Mouse (Mus musculus) stomach, postnatal 0 days (tissue): Measurements from ENCODE around the gene Acsf2. TPM values are rescaled to one million over a fixed set of nuclear protein-coding genes. Genes with fewer than 3 reads are reported as not detected.

Experiments
- ATAC-seq: fragments of 200-750 bp; cut with Nextera tagmentation; 2 replicates; pipeline ENCODE4 v1.8.0; 2017; ENCODE audit not compliant: low FRiP score, low TSS enrichment
- DNase-seq: peaks from one replicate; pipeline ENCODE4 v3.0.0-alpha.2; 2016; ENCODE audit warnings: low spot score
- H3K27ac ChIP-seq: fragments of 300-500 bp; sonication (generic); replicated peaks from 2 replicates; pipeline ENCODE4 v1.5.1; 2014; ENCODE audit warnings: mild to moderate bottlenecking, control low read depth
- H3K27me3 ChIP-seq: fragments of 300-500 bp; sonication (generic); 2 replicates; pipeline ENCODE4 v1.6.1; 2014; ENCODE audit warnings: low read length; ENCODE audit not compliant: control insufficient read depth, insufficient read depth
- H3K36me3 ChIP-seq: fragments of 300-500 bp; sonication (generic); 2 replicates; pipeline ENCODE4 v1.6.1; 2014; ENCODE audit warnings: low read length, mixed read lengths; ENCODE audit not compliant: control insufficient read depth, insufficient read depth
- H3K4me1 ChIP-seq: fragments of 300-500 bp; sonication (generic); replicated peaks from 2 replicates; pipeline ENCODE4 v1.6.1; 2014; ENCODE audit warnings: antibody characterized with exemption; ENCODE audit not compliant: control insufficient read depth, insufficient read depth
- H3K4me2 ChIP-seq: fragments of 300-500 bp; sonication (generic); replicated peaks from 2 replicates; pipeline ENCODE4 v1.6.1; 2014; ENCODE audit warnings: low read depth, mild to moderate bottlenecking, control low read depth, moderate library complexity
- H3K4me3 ChIP-seq: fragments of 300-500 bp; sonication (generic); 2 replicates; pipeline ENCODE4 v1.5.1; 2014; ENCODE audit warnings: low read depth, low read length, control low read depth
- H3K9ac ChIP-seq: fragments of 300-500 bp; sonication (generic); 2 replicates; pipeline ENCODE4 v1.6.1; 2014; ENCODE audit warnings: mild to moderate bottlenecking, low read length, control low read depth, mixed read lengths
- H3K9me3 ChIP-seq: fragments of 300-500 bp; sonication (generic); 2 replicates; pipeline ENCODE4 v1.6.1; 2016; ENCODE audit warnings: low read length; ENCODE audit not compliant: control insufficient read depth
- CTCF ChIP-seq: IDR thresholded peaks from 2 replicates; pipeline ENCODE4 v1.5.1; 2016; ENCODE audit warnings: antibody characterized with exemption, low read depth, mild to moderate bottlenecking, moderate library complexity
- EP300 ChIP-seq: optimal IDR thresholded peaks from 2 replicates; pipeline ENCODE3; 2016; ENCODE audit warnings: antibody characterized with exemption
- WGBS: fragments of 180-500 bp; shearing (Covaris S2); extraction: QIAGEN DNeasy Blood & Tissue Kit; methylation state at CpG from one replicate; pipeline ENCODE4 v1.1.7; 2014; 5-methylcytosine and 5-hydroxymethylcytosine counted together
- polyA plus RNA-seq: library from polyadenylated mRNA; unstranded; fragments of >200 nt; fragmentation: Nextera tagmentation; extraction: Ambion mirVana; gene quantifications from 2 replicates; pipeline ENCODE4 v1.2.1, GENCODE M21; 2015

Gene Acsf2
- polyA plus RNA-seq, 1 experiment from 2014 or later: 2.5 TPM

DNA sequence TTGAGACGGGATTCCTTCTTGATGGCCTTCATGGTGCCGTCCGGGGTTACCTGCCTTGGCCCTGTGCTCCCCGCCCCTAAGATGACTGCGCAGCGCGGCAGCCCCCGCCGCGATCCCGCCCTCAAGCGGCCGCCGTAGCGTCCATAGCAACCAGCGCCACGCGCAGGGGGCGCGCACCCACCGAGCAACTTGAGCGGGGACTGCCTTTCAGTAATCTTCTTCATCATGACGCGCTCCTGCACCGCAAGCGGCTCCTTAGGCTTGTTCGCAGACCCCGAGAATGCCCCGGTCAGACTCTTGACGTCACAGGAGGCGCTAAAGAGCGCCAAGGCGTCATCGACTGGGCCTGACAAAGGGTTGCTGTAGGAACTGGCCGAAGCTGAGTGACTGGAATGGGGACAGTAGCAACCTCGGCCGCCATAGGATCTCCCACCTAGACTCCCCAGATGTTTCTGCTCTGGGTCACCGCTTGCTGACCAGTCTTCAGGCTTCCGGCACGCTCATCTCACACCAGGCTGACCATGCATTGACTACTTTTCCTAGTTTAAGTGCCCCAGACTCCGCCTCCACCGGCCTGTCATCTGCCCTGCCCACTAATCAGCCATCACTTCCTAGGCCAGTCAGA is 80.3 kb downstream of the Acsf2 start, which contains the start of gene Mycbpap:
Gene Mycbpap, minus strand, starts transcription at position 524 of the 625 bp plus-strand sequence.
- Histone ChIP-seq H3K36me3 (no peaks in the 10 kb centered on the region), H3K27me3 (no peaks in the 10 kb centered on the region), H3K9ac (peak within 1 kb of the TSS; percentile 70), H3K27ac (no peak within 1 kb of the TSS), H3K4me3 (peak within 1 kb of the TSS; percentile 53), H3K4me2 (peak within 1 kb of the TSS; percentile 82), H3K9me3 (no peaks in the 10 kb centered on the region), H3K4me1 (0 out of 2 replicates have a peak, but pooled peaks cover 3% of the 10 kb centered on the region)
- 2% methylated on average over 42 of the region's 42 CpGs for WGBS
- TF ChIP-seq EP300 (no peak), CTCF (peak; percentile 45)
- DNase-seq: peak; percentile 72
- ATAC-seq: peak; percentile 73

GRCm38 (mm10) chr11:94513452-94513851 is 88.2 kb downstream of the Acsf2 start:
- Histone ChIP-seq H3K9ac (no peak overlapping the region), H3K4me3 (no peak overlapping the region), H3K4me2 (no peak overlapping the region), H3K4me1 (no peaks in the 10 kb centered on the region), H3K27ac (no peak overlapping the region), H3K36me3 (no peaks in the 10 kb centered on the region), H3K27me3 (no peaks in the 10 kb centered on the region), H3K9me3 (no peaks in the 10 kb centered on the region)
- DNase-seq (no peak), ATAC-seq (peak; percentile 10; the same call in 1 of the 2 replicates)
- no peak for TF ChIP-seq EP300
- WGBS: 19% methylated on average over 9 of the region's 9 CpGs

DNA sequence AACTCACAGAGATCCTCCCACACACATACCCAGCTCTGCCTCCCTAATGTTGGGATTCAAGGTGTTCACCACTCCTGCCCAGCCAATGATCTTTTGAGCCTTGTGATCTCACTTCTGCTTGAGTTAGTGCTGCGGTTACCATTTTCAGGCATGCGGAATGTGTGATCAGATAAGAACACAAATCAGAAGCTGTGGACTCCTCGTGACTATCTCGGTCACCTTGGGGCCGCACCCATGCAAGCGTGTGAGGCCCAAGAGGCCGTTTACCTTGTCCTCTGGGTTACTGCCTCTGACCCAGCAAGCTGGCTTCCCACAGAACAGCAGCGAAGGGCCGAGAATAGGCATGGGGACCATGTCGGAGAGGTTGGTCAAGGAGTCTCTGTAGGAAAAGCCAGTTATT is 92.7 kb downstream of the Acsf2 start:
- DNase-seq (peak; percentile 75), ATAC-seq (peak; percentile 86)
- Histone ChIP-seq H3K9ac (no peak overlapping the region), H3K27ac (peak overlapping the region; percentile 5; the same call in 1 of the 2 replicates), H3K27me3 (no peaks in the 10 kb centered on the region), H3K9me3 (no peaks in the 10 kb centered on the region), H3K4me3 (no peak overlapping the region), H3K4me1 (no peaks in the 10 kb centered on the region), H3K4me2 (no peak overlapping the region), H3K36me3 (no peaks in the 10 kb centered on the region)
- TF ChIP-seq EP300: no peak
- WGBS: 60% methylated on average over 10 of the region's 10 CpGs

Other genes starting within 250 kb of the Acsf2 start
- 25.3 and 31.4 TPM in 2 replicates for gene Abcc3, start 208.9 kb downstream of the Acsf2 start, polyA plus RNA-seq
- 1.8 and 2.0 TPM in 2 replicates for gene Cacna1g, start 127.7 kb downstream of the Acsf2 start, polyA plus RNA-seq
- gene Spata20, start 115.7 kb downstream of the Acsf2 start, polyA plus RNA-seq: 0.05 and 0.18 TPM in 2 replicates
- gene Epn3, start 101.9 kb downstream of the Acsf2 start, polyA plus RNA-seq: 53.4 and 60.1 TPM in 2 replicates
- gene Mycbpap, start 80.1 kb downstream of the Acsf2 start, polyA plus RNA-seq: 1.4 and 1.9 TPM in 2 replicates
- 3.4 and 3.8 TPM in 2 replicates for gene Rsad1, start 52.6 kb downstream of the Acsf2 start, polyA plus RNA-seq
- 80.8 and 87.5 TPM in 2 replicates for gene Chad, start 36.8 kb downstream of the Acsf2 start, polyA plus RNA-seq
- gene Lrrc59, start 27.9 kb upstream of the Acsf2 start, polyA plus RNA-seq: 101 and 109 TPM in 2 replicates
- 123 and 124 TPM in 2 replicates for gene Mrpl27, start 51.9 kb upstream of the Acsf2 start, polyA plus RNA-seq
- gene Eme1, start 52.1 kb upstream of the Acsf2 start, polyA plus RNA-seq: 2.7 and 3.4 TPM in 2 replicates
- gene Xylt2, start 75.6 kb upstream of the Acsf2 start, polyA plus RNA-seq: 8.4 and 8.6 TPM in 2 replicates
- 0.11 and 0.15 TPM in 2 replicates for gene Gm11541, start 102.6 kb upstream of the Acsf2 start, polyA plus RNA-seq
- gene Cdc34b, start 139.9 kb upstream of the Acsf2 start, polyA plus RNA-seq: not detected in 2 replicates
- not detected in 2 replicates for gene Tmem92, start 180.8 kb upstream of the Acsf2 start, polyA plus RNA-seq